Mouse (Mus musculus) NIH3T3 (cell line): ENCODE data around the gene Olfr715.
"Not testable (repeated sequence)": the region's sequence is repeated elsewhere in the genome, so short reads cannot be mapped to it uniquely, and the experiment has no call there.

Source experiments
- DNase-seq: peaks from one replicate; pipeline ENCODE4 v3.0.0-alpha.2; 2012; ENCODE audit warnings: low read depth

Gene Olfr715

DNA sequence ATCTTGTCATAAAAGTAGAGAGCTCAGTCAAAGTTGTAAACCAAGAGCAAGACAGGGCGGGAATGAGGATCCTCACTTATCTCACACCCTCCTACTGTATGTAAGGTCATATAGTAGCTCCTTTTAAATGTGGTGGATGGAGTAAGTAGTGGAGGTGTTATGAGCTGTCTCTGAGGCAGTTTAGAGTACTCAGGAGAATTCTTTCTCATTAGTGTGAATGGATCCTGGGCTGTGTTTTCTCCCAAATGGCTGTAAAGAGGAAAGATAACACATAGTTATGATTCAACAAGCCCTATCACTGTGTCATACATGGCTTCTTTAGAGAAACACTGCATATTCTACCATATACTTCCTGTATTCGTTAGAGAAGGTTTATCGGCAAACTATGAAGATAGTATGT is at the start of gene Olfr715:
Gene Olfr715, minus strand, starts transcription at position 101 of the 400 bp plus-strand sequence.
- not testable (repeated sequence) for DNase-seq

DNA sequence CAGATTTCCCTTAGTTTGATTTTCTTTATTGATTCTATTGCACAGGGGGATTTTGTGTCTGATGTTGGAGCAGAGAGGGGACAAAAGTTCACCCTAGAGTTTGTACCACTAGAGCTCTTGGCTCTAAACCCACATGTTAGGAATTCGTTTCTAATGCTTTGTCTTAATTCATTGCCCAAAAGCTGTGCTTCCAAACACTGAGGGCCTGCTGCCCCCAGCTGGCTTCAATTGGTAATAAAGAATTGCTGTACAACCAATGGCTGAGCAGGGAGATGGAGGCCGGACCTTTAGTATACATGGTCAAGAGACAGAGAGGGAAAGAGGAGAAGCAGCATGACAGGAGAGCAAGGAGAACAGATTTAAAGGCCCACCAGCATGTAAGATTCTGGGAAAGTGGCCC is 49.5 kb upstream of the Olfr715 start:
- DNase-seq: no peak

DNA sequence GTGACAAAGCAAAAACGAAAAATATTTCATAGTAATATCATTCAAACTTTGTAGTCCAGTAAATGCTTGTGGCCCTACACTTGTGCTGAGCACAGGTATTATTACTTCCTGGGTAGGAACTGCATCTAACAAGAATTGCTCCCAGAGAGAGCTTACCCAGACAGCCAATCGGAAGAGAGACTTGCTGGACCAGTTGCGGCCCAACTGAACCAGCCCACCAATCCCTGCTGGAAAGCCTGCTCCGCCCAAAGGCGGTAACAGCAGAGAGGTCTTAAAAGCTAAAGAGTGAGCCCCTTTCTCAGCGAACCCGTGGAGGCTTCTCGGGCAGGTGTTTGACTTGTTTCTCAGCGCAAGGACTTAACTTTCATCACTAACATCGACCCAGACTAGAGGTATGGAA is 35.8 kb upstream of the Olfr715 start, which contains the start of gene Nlrp14:
Gene Nlrp14, plus strand, starts transcription at position 301 of the 400 bp plus-strand sequence.
- no peak for DNase-seq

DNA sequence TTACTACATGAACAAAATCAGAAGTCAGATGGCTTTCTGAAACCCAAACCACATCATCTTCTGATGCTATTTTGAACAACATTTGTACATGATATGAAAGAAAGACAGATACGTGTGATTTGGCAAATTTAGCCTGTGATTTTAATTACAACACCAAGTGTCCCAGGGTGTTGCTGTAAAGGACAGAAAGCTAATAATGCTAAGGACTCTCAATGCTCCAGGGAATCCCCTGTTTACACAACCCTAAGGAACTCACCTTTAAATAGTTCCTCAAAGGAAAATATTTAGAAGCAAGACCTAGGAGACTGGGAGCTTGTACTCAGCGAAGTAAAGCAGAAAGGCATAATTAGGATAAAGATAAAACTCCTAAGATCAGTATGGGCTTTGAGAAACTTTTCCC is 7.1 kb upstream of the Olfr715 start, which contains the start of gene Olfr716:
Gene Olfr716, plus strand, starts transcription at position 301 of the 400 bp plus-strand sequence.
- not testable (repeated sequence) for DNase-seq

DNA sequence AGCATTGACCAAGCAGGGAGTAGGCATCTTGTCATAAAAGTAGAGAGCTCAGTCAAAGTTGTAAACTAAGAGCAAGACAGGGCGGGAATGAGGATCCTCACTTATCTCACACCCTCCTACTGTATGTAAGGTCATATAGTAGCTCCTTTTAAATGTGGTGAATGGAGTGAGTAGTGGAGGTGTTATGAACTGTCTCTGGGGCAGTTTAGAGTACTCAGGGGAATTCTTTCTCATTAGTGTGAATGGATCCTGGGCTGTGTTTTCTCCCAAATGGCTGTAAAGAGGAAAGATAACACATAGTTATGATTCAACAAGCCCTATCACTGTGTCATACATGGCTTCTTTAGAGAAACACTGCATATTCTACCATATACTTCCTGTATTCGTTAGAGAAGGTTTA is 20.6 kb downstream of the Olfr715 start, which contains the start of gene Olfr715b:
Gene Olfr715b, minus strand, starts transcription at position 101 of the 400 bp plus-strand sequence.
- not testable (repeated sequence) for DNase-seq

DNA sequence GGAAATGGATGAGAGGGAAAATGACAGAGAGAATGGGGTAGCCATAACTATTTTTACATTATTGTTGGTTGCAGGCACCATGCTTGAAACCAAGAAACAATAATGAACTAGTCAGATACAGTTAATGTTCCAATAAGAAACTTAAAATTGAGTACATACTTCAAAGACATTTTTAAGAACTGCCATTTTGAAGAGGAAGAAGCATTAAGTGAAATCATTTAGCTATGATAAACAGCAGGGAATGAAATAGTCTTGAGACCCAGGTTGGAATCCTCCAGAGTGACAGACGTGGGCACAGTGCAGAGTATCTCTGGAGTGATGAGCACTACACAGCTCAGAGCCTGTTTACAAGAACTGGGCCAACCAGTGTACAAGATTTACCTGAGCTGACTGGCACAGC is 38.0 kb downstream of the Olfr715 start, which contains the start of gene Olfr17:
Gene Olfr17, plus strand, starts transcription at position 301 of the 400 bp plus-strand sequence.
- DNase-seq: no peak
